Mouse (Mus musculus) liver, adult 2 months (tissue): ENCODE data around the gene Irgm1.

ENCODE experiments used
- CTCF ChIP-seq: fragments of 200-500 bp; IDR thresholded peaks from 2 replicates; pipeline ENCODE4 v1.5.1; 2011; ENCODE audit warnings: low read depth, low read length, control low read depth
- POLR2A ChIP-seq: fragments of 200-500 bp; IDR thresholded peaks from 2 replicates; pipeline ENCODE4 v1.6.1; 2011; ENCODE audit warnings: low read length, control low read depth; ENCODE audit not compliant: insufficient read depth; ENCODE audit errors: extremely low read depth

GRCm38 (mm10) chr11:48820308-48820674, 51.2 kb downstream of the Irgm1 start:
- TF ChIP-seq POLR2A: no peak
- TF ChIP-seq CTCF: no peak
